Mouse (Mus musculus) cerebellum, postnatal 4 days (tissue): ENCODE data around the gene Zfyve27.

ENCODE experiments used
- DNase-seq, 2 experiments: peaks; one replicate each; pipeline ENCODE4 v3.0.0; 2022; ENCODE audit warnings: low spot score in 2 of 2, mixed read lengths in 1 of 2

Zfyve27 gene

GRCm38 (mm10) chr19:42237602-42238340 lies 74.0 kb downstream of the Zfyve27 start:
- no peak for DNase-seq

- no peak for DNase-seq
Measured at GRCm38 (mm10) chr19:42238341-42238715, 74.6 kb downstream of the Zfyve27 start.

GRCm38 (mm10) chr19:42240881-42241280 lies 77.1 kb downstream of the Zfyve27 start:
- no peak for DNase-seq

- no peak for DNase-seq
Measured at GRCm38 (mm10) chr19:42243401-42243800, 79.7 kb downstream of the Zfyve27 start.
